Mouse (Mus musculus) MEL-GATA-1-ER (cell line): Measurements from ENCODE around the gene Olfr859.
"Not testable (repeated sequence)": the region's sequence is repeated elsewhere in the genome, so short reads cannot be mapped to it uniquely, and the experiment has no call there.

Source experiments
- DNase-seq: peaks from one replicate; pipeline ENCODE4 v3.0.0-alpha.2; 2012; ENCODE audit warnings: low read depth; ENCODE audit errors: extremely low read depth

Gene Olfr859

DNA sequence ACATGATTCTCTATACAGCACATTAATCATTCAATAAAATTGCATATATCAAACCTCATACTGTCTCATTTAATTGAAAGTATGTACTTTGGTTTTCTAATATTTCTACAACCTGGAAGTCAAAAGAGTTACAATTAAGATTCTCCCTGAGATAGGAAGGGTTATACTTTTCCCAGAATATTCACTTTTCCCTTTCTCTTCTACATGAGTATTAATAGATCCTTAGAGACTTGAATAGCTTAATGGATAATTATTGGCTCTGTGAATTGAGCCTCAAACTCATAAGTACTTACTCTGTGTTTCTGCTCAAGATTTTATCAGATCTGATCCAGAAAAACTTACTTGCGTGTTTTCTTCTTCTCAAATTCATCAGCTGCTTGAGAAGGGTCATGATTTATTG is at the start of gene Olfr859:
Gene Olfr859, plus strand, starts transcription at position 301 of the 400 bp plus-strand sequence.
- not testable (repeated sequence) for DNase-seq

DNA sequence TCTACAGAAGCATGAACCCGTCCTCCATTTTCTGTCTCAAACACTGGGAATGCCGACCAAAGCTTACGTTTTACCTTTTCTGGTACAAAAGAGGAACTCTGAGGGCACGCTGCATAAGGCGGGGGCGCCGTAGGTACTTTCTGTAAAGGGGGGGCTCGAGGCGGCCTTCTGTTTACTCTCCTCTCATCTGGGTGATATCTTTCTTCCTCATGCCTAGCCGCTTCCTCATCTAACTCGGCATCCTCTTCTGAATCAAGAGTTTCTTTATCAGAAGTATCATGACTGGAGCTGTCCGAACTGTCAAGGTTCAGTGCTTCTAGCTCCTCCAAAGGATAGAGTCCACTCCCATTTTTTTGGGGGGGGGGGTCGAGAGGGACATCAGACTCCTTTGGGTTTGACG is 35.6 kb upstream of the Olfr859 start:
- DNase-seq, result no peak

DNA sequence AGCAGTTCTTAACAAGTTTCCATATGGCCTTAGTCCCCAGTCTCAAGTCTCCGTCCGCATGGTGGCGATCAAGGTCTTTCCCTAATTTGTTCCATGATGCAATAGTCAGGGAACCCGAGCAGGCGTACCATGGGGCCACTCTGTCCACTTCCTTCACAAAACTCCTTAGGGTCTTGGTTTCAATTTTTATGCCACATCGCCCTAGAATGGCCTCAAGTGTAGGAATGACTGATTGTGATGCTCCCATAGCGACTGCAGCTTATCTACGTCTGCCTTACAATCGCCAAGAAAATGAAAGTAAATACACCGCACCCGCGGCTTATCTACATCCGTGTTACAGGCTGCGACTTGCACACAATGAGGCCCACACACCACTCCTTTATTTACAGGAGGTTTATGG is 35.0 kb upstream of the Olfr859 start:
- DNase-seq, result peak; percentile 6

DNA sequence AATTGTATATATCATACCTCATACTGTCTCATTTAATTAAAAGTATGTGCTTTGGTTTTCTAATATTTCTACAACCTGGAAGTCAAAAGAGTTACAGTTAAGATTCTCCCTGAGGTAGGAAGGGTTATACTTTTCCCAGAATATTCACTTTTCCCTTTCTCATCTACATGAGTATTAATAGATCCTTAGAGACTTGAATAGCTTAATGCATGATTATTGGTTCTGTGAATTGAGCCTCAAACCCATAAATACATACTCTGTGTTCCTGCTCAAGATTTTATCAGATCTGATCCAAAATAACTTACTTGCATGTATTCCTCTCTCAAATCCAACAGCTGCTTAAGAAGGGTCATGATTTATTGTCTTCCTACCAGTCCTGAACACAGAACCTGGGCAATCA is 24.7 kb upstream of the Olfr859 start, which contains the start of gene Olfr58:
Gene Olfr58, plus strand, starts transcription at position 301 of the 400 bp plus-strand sequence.
- DNase-seq, result no peak

DNA sequence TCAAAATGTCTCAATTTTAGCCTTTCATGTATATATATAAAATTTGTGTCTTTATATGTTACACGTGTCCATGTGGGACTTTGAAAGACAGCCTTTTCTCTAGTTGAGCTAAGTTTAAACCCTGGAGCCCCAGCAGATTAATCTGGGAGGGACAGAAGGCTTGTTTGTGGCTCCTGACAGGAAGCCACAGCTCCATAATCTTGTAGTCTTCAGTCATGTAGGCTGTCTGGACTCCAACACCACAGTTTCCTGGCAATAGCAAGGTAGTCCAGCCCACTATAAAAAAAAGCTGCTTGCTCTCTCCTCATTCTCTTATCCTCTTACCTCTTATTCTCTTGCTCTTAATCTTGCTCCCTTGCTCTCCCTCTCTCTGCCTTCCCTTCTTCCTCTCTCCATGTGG is 1.7 kb upstream of the Olfr859 start:
- no peak for DNase-seq

DNA sequence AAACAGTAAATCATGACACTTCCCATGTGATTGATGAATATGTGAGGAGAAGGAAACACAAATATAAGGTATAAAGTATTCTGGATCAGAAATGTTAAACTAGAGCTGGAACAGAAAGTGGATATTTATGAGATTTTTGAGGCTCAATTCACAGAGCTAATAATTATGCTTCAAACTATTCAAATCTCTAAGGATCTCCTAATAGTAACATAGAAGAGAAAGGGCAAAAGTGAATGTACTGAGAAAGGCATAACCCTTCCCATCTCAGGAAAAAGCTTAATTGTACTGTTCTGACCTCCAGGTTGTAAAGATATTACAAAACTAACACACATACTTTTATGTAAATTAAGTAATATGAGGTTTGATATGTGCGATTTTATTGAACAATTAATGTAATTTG is 44.9 kb downstream of the Olfr859 start, which contains the start of gene Olfr860:
Gene Olfr860, minus strand, starts transcription at position 101 of the 400 bp plus-strand sequence.
- no peak for DNase-seq
